Mouse (Mus musculus) myocyte (in vitro differentiated cells): ENCODE data around the gene Cry2.

Experiments used
- MYOD1 ChIP-seq, 3 experiments: IDR thresholded peaks; one replicate each; pipeline ENCODE4 v1.6.1; 2011; ENCODE audit warnings: control low read depth in 2 of 3, low read depth in 2 of 3, mild to moderate bottlenecking in 2 of 3, moderate library complexity in 1 of 3; ENCODE audit not compliant: insufficient read length in 2 of 3, control insufficient read depth in 1 of 3
- POLR2A ChIP-seq: IDR thresholded peaks from one replicate; pipeline ENCODE4 v1.6.1; 2011; ENCODE audit warnings: low read depth, mild to moderate bottlenecking, control low read depth, moderate library complexity; ENCODE audit not compliant: insufficient read length

DNA sequence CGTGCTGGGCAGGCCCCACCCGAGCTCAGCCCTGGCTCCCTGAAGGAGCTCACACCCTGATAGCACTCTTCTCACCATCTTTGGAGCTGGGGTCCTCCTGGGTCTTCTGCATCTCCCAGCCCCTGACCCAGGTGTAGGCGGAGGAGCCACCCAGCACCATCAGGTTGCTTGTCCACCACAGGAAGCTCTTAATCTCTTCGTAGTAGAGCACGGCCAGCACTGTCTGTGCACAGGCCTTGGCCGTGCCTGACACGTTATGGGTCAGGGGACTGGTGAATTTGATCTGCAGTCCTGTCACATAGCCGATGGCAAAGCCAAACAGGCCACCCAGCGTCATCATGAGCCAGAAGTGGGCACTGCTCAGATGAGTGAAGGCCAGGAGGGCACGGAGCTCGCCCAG, 20.3 kb upstream of the Cry2 start:
- TF ChIP-seq MYOD1 (IDR thresholded peaks at IDR 0.05; ENCODE audit: control insufficient read depth in 1 of 3, insufficient read length in 2 of 3, low read depth in 2 of 3) (no peak), POLR2A (no peak)
